Mouse (Mus musculus) liver, embryonic 11.5 days (tissue): Measurements from ENCODE around the gene Abi3. TPM values are rescaled to one million over a fixed set of nuclear protein-coding genes. Genes with fewer than 3 reads are reported as not detected.

Source experiments
- ATAC-seq: fragments of 200-750 bp; cut with Nextera tagmentation; replicated peaks from 2 replicates; pipeline ENCODE4 v1.8.0; 2017; ENCODE audit warnings: moderate number of reproducible peaks, mild to moderate bottlenecking, moderate TSS enrichment, moderate library complexity; ENCODE audit not compliant: low FRiP score
- DNase-seq: peaks from one replicate; pipeline ENCODE4 v3.0.0-alpha.2; 2017; ENCODE audit warnings: low spot score
- H3K27ac ChIP-seq: fragments of 300-500 bp; sonication (generic); 2 replicates; pipeline ENCODE4 v1.5.1; 2014; ENCODE audit warnings: mild to moderate bottlenecking, low read depth, low read length, control low read depth
- H3K27me3 ChIP-seq: fragments of 300-500 bp; sonication (generic); replicated peaks from 2 replicates; pipeline ENCODE4 v1.6.1; 2014; ENCODE audit warnings: low read length, mixed read lengths; ENCODE audit not compliant: control insufficient read depth, insufficient read depth
- H3K36me3 ChIP-seq: fragments of 300-500 bp; sonication (generic); 2 replicates; pipeline ENCODE4 v1.6.1; 2014; ENCODE audit warnings: mild to moderate bottlenecking, low read length, moderate library complexity, mixed read lengths; ENCODE audit not compliant: control insufficient read depth, insufficient read depth
- H3K4me1 ChIP-seq: fragments of 300-500 bp; sonication (generic); replicated peaks from 2 replicates; pipeline ENCODE4 v1.6.1; 2014; ENCODE audit warnings: low read length, mixed read lengths; ENCODE audit not compliant: control insufficient read depth, insufficient read depth
- H3K4me2 ChIP-seq: fragments of 300-500 bp; sonication (generic); 2 replicates; pipeline ENCODE4 v1.6.1; 2014; ENCODE audit warnings: mild to moderate bottlenecking, control low read depth, moderate library complexity
- H3K4me3 ChIP-seq: fragments of 300-500 bp; sonication (generic); 2 replicates; pipeline ENCODE4 v1.5.1; 2014; ENCODE audit warnings: low read depth, low read length, control low read depth
- H3K9ac ChIP-seq: fragments of 300-500 bp; sonication (generic); 2 replicates; pipeline ENCODE4 v1.6.1; 2014; ENCODE audit warnings: low read depth, low read length, control low read depth
- H3K9me3 ChIP-seq: fragments of 300-500 bp; sonication (generic); 2 replicates; pipeline ENCODE4 v1.6.1; 2016; ENCODE audit warnings: low read length, inconsistent platforms, mixed read lengths; ENCODE audit not compliant: control insufficient read depth
- WGBS: fragments of 180-500 bp; shearing (Covaris S2); extraction: QIAGEN DNeasy Blood & Tissue Kit; methylation state at CpG from one replicate; pipeline ENCODE4 v1.1.7; 2014; 5-methylcytosine and 5-hydroxymethylcytosine counted together
- polyA plus RNA-seq: library from polyadenylated mRNA; unstranded; fragments of >200 nt; fragmentation: Nextera tagmentation; extraction: Ambion mirVana; gene quantifications from 2 replicates; pipeline ENCODE4 v1.2.1, GENCODE M21; 2014

Gene Abi3
- polyA plus RNA-seq, 1 experiment from 2014 or later, result 6.4 TPM

GRCm38 (mm10) chr11:95830411-95831275 lies 11.6 kb downstream of the Abi3 start:
- peaks cover 65% of the 10 kb centered on the region for H3K27me3 ChIP-seq
- DNase-seq, result peak; percentile 56
- H3K4me3 ChIP-seq, result peak overlapping the region; percentile 39
- H3K9ac ChIP-seq, result peak overlapping the region; percentile 3; the same call in 1 of the 2 replicates
- no peak overlapping the region for H3K27ac ChIP-seq
- H3K4me2 ChIP-seq, result peak overlapping the region; percentile 63
- H3K36me3 ChIP-seq, result no peaks in the 10 kb centered on the region
- H3K4me1 ChIP-seq, result peaks cover 48% of the 10 kb centered on the region
- WGBS, result 4% methylated on average over 80 of the region's 80 CpGs
- ATAC-seq, result no peak
- no peaks in the 10 kb centered on the region for H3K9me3 ChIP-seq

- 48% methylated on average over 4 of the region's 4 CpGs for WGBS
- Histone ChIP-seq H3K36me3 (no peaks in the 10 kb centered on the region), H3K9me3 (no peaks in the 10 kb centered on the region), H3K27ac (no peak overlapping the region), H3K9ac (no peak overlapping the region), H3K4me3 (no peak overlapping the region), H3K4me2 (no peak overlapping the region), H3K4me1 (peaks cover 44% of the 10 kb centered on the region), H3K27me3 (peaks cover 71% of the 10 kb centered on the region)
- no peak for ATAC-seq
- DNase-seq, result no peak
These were observed 12.7 kb downstream of the Abi3 start for GRCm38 (mm10) chr11:95829526-95830050.

- Histone ChIP-seq H3K36me3 (no peaks in the 10 kb centered on the region), H3K27me3 (peaks cover 60% of the 10 kb centered on the region), H3K9me3 (no peaks in the 10 kb centered on the region), H3K27ac (no peak overlapping the region), H3K9ac (no peak overlapping the region), H3K4me3 (no peak overlapping the region), H3K4me1 (peaks cover 35% of the 10 kb centered on the region), H3K4me2 (no peak overlapping the region)
- ATAC-seq, result no peak
- no peak for DNase-seq
- 57% methylated on average over 11 of the region's 11 CpGs for WGBS
These were observed 13.9 kb downstream of the Abi3 start for GRCm38 (mm10) chr11:95828181-95828964.

- no peak overlapping the region for H3K9ac ChIP-seq
- DNase-seq, result peak; percentile 61
- WGBS, result 17% methylated on average over 3 of the region's 3 CpGs
- peaks cover 52% of the 10 kb centered on the region for H3K27me3 ChIP-seq
- no peaks in the 10 kb centered on the region for H3K9me3 ChIP-seq
- H3K4me1 ChIP-seq, result peaks cover 36% of the 10 kb centered on the region
- H3K36me3 ChIP-seq, result no peaks in the 10 kb centered on the region
- H3K27ac ChIP-seq, result no peak overlapping the region
- no peak for ATAC-seq
- H3K4me2 ChIP-seq, result no peak overlapping the region
- H3K4me3 ChIP-seq, result no peak overlapping the region
These were observed 14.7 kb downstream of the Abi3 start for GRCm38 (mm10) chr11:95827464-95828085.

GRCm38 (mm10) chr11:95827168-95827447 lies 15.2 kb downstream of the Abi3 start:
- Histone ChIP-seq H3K4me2 (no peak overlapping the region), H3K27ac (no peak overlapping the region), H3K36me3 (no peaks in the 10 kb centered on the region), H3K4me3 (no peak overlapping the region), H3K4me1 (peaks cover 36% of the 10 kb centered on the region), H3K27me3 (peaks cover 47% of the 10 kb centered on the region), H3K9me3 (no peaks in the 10 kb centered on the region), H3K9ac (no peak overlapping the region)
- DNase-seq (no peak), ATAC-seq (no peak)
- WGBS, result 21% methylated on average over 3 of the region's 3 CpGs

GRCm38 (mm10) chr11:95826317-95827167 lies 15.7 kb downstream of the Abi3 start:
- ATAC-seq (no peak), DNase-seq (no peak)
- 52% methylated on average over 6 of the region's 6 CpGs for WGBS
- Histone ChIP-seq H3K9me3 (no peaks in the 10 kb centered on the region), H3K27me3 (peaks cover 44% of the 10 kb centered on the region), H3K4me3 (no peak overlapping the region), H3K4me2 (no peak overlapping the region), H3K27ac (no peak overlapping the region), H3K4me1 (peaks cover 36% of the 10 kb centered on the region), H3K9ac (no peak overlapping the region), H3K36me3 (no peaks in the 10 kb centered on the region)

GRCm38 (mm10) chr11:95825625-95826024 lies 16.7 kb downstream of the Abi3 start:
- H3K4me2 ChIP-seq, result no peak overlapping the region
- no peak overlapping the region for H3K9ac ChIP-seq
- peaks cover 34% of the 10 kb centered on the region for H3K27me3 ChIP-seq
- DNase-seq (no peak), ATAC-seq (no peak)
- no peak overlapping the region for H3K27ac ChIP-seq
- H3K4me3 ChIP-seq, result no peak overlapping the region
- H3K4me1 ChIP-seq, result peaks cover 28% of the 10 kb centered on the region
- no peaks in the 10 kb centered on the region for H3K9me3 ChIP-seq
- 47% methylated on average over 3 of the region's 3 CpGs for WGBS
- H3K36me3 ChIP-seq, result no peaks in the 10 kb centered on the region

- Histone ChIP-seq H3K36me3 (no peaks in the 10 kb centered on the region), H3K9ac (peak overlapping the region; percentile 84), H3K27ac (no peak overlapping the region), H3K4me1 (peaks cover 23% of the 10 kb centered on the region), H3K9me3 (no peaks in the 10 kb centered on the region), H3K27me3 (peaks cover 27% of the 10 kb centered on the region), H3K4me2 (peak overlapping the region; percentile 99), H3K4me3 (peak overlapping the region; percentile 64)
- ATAC-seq, result no peak; the same call in 1 of the 2 replicates
- WGBS, result 5% methylated on average over 11 of the region's 11 CpGs
- DNase-seq, result peak; percentile 46
These were observed 17.4 kb downstream of the Abi3 start for GRCm38 (mm10) chr11:95824877-95825243.
